Mouse (Mus musculus): ENCODE results near the gene Cmklr1. TPM values are rescaled to one million over a fixed set of nuclear protein-coding genes. Genes with fewer than 3 reads are reported as not detected.

Cmklr1 gene
- polyA plus RNA-seq, 1 experiment from 2014 or later: 2.7 TPM

DNA sequence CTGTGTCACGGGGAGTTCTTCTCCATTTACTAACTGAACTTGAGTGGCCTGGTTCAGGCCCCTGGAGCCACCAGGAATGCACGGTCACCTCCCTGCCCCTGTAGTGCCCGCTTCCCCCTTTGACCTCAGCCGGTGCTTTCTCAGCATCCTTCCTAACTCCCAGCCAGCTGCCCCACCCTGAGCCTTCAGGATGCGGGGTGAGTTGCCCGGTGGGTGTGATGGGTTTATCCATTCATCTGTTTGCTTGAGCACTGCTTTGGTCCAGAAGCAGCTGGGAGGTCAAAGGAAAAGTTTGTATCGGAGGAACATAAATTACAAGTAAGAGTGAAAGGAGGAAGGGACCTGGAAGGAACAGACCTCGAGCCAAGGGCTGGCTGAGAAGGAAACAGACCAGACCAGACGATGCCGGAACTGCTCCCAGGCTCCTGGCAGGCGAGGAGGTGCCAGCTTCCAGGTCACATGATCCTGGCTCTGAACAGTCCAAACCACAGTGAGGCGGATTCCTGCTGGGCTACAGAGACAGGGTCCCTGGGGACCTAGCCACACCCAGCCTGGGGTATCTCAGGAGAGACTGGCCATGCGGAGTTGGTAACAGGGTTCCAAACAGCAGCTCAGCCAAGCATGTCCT, 16.1 kb downstream of the Cmklr1 start:
- DNase-seq (ENCODE audit: low spot score): peak; percentile 53
- Histone ChIP-seq H3K27ac (replicated peaks; ENCODE audit: low read depth, low read length) (peak overlapping the region; percentile 37), H3K4me2 (ENCODE audit: low read depth, severe bottlenecking) (no peak overlapping the region), H3K27me3 (ENCODE audit: control insufficient read depth, insufficient read depth, low read length) (no peaks in the 10 kb centered on the region), H3K4me3 (ENCODE audit: low read depth, low read length) (no peak overlapping the region), H3K4me1 (ENCODE audit: control insufficient read depth, insufficient read depth, low read length) (peaks cover 44% of the 10 kb centered on the region), H3K36me3 (ENCODE audit: control insufficient read depth, insufficient read depth, low read length) (no peaks in the 10 kb centered on the region), H3K9me3 (ENCODE audit: control insufficient read depth, low read length) (no peaks in the 10 kb centered on the region), H3K9ac (ENCODE audit: low read length) (no peak overlapping the region)
- 27% methylated on average over 13 of the region's 13 CpGs for WGBS
- ATAC-seq (ENCODE audit: insufficient number of reproducible peaks, low FRiP score, low TSS enrichment, low read depth): peak; percentile 49; the same call in 1 of the 2 replicates

DNA sequence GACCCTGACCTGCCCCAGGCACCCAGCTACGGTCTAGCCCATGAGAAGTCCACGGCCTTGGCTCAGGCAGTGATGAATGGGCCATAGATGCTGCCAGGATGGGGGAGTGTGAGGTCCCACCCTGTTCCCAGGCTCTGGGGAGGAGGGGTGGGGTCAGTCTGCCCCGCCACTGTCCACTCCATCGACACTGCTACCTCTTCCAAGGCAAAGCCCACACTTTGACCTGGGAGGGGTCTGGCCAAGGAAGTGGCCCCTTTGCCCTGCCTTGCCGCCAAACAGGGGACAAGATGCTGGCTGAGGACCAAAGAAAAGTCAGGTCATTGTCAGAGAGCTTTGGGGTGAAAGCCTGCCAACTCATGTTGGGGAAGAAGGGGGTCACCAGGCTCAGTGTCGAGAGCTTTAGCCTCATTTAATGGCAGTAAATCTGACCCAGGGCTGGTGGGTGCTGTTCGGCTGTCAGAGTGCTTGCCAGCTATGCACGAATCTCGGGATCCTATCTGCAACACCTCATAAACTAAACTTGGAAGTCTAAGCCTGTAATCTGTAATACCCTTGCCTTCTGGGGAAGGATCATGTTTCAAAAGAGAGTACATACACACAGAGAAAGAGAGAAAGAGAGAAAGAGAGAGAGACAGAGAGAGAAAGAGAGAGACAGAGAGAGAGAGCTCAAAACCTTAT, 17.1 kb downstream of the Cmklr1 start:
- Histone ChIP-seq H3K4me1 (ENCODE audit: control insufficient read depth, insufficient read depth, low read length) (peaks cover 47% of the 10 kb centered on the region), H3K9ac (ENCODE audit: low read length) (no peak overlapping the region), H3K4me2 (ENCODE audit: low read depth, severe bottlenecking) (peak overlapping the region; percentile 11; the same call in 1 of the 2 replicates), H3K36me3 (ENCODE audit: control insufficient read depth, insufficient read depth, low read length) (no peaks in the 10 kb centered on the region), H3K4me3 (ENCODE audit: low read depth, low read length) (no peak overlapping the region), H3K27ac (replicated peaks; ENCODE audit: low read depth, low read length) (peak overlapping the region; percentile 59), H3K27me3 (ENCODE audit: control insufficient read depth, insufficient read depth, low read length) (no peaks in the 10 kb centered on the region), H3K9me3 (ENCODE audit: control insufficient read depth, low read length) (no peaks in the 10 kb centered on the region)
- 8% methylated on average over 9 of the region's 9 CpGs for WGBS
- DNase-seq (ENCODE audit: low spot score) (no peak), ATAC-seq (ENCODE audit: insufficient number of reproducible peaks, low FRiP score, low TSS enrichment, low read depth) (no peak)

DNA sequence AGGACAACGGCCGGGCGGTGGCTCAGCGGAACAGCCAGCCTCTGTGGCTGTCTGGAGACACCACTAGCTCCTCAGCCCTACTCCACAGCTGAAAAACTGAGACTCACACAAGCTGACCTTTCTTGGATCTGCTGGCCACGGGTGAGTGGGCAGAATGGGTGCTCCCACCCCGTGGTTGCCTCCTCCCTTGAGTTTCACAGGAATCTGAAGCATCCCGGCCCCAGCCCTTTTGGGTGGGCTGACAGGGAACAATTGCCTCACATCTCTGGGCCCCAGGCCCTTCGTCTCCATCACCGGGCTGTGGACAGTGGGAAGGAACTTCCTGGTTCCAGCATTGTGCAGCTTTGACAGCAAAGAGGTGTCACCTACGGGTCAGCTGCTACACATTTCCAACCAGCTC, 20.1 kb downstream of the Cmklr1 start:
- Histone ChIP-seq H3K4me3 (ENCODE audit: low read depth, low read length) (no peak overlapping the region), H3K27me3 (ENCODE audit: control insufficient read depth, insufficient read depth, low read length) (no peaks in the 10 kb centered on the region), H3K27ac (replicated peaks; ENCODE audit: low read depth, low read length) (no peak overlapping the region), H3K36me3 (ENCODE audit: control insufficient read depth, insufficient read depth, low read length) (no peaks in the 10 kb centered on the region), H3K4me1 (ENCODE audit: control insufficient read depth, insufficient read depth, low read length) (peaks cover 63% of the 10 kb centered on the region), H3K9ac (ENCODE audit: low read length) (no peak overlapping the region), H3K9me3 (ENCODE audit: control insufficient read depth, low read length) (no peaks in the 10 kb centered on the region), H3K4me2 (ENCODE audit: low read depth, severe bottlenecking) (no peak overlapping the region)
- DNase-seq (ENCODE audit: low spot score) (no peak), ATAC-seq (ENCODE audit: insufficient number of reproducible peaks, low FRiP score, low TSS enrichment, low read depth) (no peak)
- 75% methylated on average over 10 of the region's 10 CpGs for WGBS

DNA sequence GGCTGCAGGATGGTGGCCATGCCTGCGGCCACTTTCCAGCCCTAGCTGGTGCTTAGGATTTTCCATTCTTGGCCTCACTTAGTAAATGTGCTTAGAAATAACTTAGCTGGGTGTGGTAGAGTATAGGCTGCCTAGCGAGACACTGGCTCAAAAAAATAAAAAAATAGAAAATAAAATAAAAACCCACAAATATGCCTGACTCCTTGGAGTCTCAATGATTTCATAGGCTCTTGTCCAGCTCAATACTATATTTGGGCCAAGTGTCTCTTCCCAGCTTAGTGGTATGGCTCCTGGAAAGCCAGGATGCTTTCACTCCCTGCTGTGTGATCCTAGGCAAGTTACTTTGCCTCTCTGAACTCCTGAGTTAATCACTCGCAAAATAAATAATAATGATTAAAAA, 21.0 kb downstream of the Cmklr1 start:
- peaks cover 54% of the 10 kb centered on the region for H3K4me1 ChIP-seq (ENCODE audit: control insufficient read depth, insufficient read depth, low read length)
- no peak for DNase-seq (ENCODE audit: low spot score)

DNA sequence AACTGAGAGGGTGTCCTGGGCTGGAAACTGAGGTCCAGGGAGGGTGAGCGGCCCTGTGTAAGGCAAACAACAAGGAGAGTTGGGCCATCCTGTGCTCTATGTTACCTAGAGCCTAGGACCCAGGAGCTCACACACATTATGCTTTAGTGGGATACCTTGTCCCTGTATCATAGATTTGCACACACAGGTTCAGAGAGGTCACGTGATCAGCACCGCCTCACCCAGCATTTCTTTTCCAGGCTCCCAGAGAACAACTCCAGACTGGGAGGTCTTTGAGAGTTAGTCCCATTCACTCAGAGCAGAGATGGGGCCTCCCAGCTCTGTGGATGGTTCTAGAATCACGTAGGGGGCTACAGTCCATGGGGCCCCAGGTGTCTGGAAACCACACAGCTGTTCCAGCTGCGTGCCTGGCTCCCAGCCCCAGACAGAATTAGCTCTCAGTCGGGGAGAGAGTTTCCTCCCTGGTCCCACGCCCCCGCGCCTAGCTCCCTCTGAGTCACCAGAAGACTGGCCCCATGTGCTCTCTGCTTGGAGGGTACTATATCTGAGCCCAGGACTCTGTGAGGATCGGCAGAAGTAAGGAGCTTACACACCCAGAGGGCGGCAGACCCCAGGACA, 22.3 kb downstream of the Cmklr1 start:
- WGBS: 43% methylated on average over 11 of the region's 11 CpGs
- no peak overlapping the region for H3K4me3 ChIP-seq (ENCODE audit: low read depth, low read length)
- peaks cover 47% of the 10 kb centered on the region for H3K4me1 ChIP-seq (ENCODE audit: control insufficient read depth, insufficient read depth, low read length)
- no peaks in the 10 kb centered on the region for H3K36me3 ChIP-seq (ENCODE audit: control insufficient read depth, insufficient read depth, low read length)
- no peak overlapping the region for H3K9ac ChIP-seq (ENCODE audit: low read length)
- no peaks in the 10 kb centered on the region for H3K9me3 ChIP-seq (ENCODE audit: control insufficient read depth, low read length)
- no peak overlapping the region; the same call in 1 of the 2 replicates for H3K27ac ChIP-seq (replicated peaks; ENCODE audit: low read depth, low read length)
- DNase-seq (ENCODE audit: low spot score) (no peak), ATAC-seq (ENCODE audit: insufficient number of reproducible peaks, low FRiP score, low TSS enrichment, low read depth) (no peak)
- no peaks in the 10 kb centered on the region for H3K27me3 ChIP-seq (ENCODE audit: control insufficient read depth, insufficient read depth, low read length)
- H3K4me2 ChIP-seq (ENCODE audit: low read depth, severe bottlenecking): no peak overlapping the region

More for the DNA sequence above, 21.0 kb downstream of the Cmklr1 start:
- H3K4me3 ChIP-seq (ENCODE audit: low read depth, low read length): no peak overlapping the region
- H3K27me3 ChIP-seq (ENCODE audit: control insufficient read depth, insufficient read depth, low read length): no peaks in the 10 kb centered on the region
- no peak overlapping the region for H3K9ac ChIP-seq (ENCODE audit: low read length)
- no peaks in the 10 kb centered on the region for H3K9me3 ChIP-seq (ENCODE audit: control insufficient read depth, low read length)
- no peak overlapping the region for H3K27ac ChIP-seq (replicated peaks; ENCODE audit: low read depth, low read length)
- ATAC-seq (ENCODE audit: insufficient number of reproducible peaks, low FRiP score, low TSS enrichment, low read depth): no peak
- no peaks in the 10 kb centered on the region for H3K36me3 ChIP-seq (ENCODE audit: control insufficient read depth, insufficient read depth, low read length)
- no peak overlapping the region for H3K4me2 ChIP-seq (ENCODE audit: low read depth, severe bottlenecking)
- WGBS: 91% methylated on average over 3 of the region's 3 CpGs

DNA sequence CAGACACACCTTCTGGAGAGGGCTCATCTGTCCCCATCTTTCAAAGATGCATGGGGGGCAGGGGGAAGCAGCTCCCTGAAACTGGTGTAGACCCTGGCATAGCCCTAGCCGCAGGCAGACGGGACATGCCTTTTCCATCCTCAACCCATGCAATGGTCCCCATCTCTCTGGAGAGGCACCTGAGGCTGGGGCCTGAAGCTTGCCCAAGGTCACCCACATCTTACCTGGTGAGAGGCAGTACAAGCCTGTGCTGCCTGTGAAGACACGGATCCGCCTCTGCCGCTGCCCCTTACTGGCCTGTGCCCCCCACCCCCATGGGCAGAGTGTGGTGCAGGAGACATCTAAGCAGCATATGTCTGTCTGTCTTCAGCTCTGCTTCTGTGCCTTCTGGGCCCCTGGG, 23.2 kb downstream of the Cmklr1 start:
- Histone ChIP-seq H3K4me3 (ENCODE audit: low read depth, low read length) (no peak overlapping the region), H3K27me3 (ENCODE audit: control insufficient read depth, insufficient read depth, low read length) (no peaks in the 10 kb centered on the region), H3K36me3 (ENCODE audit: control insufficient read depth, insufficient read depth, low read length) (no peaks in the 10 kb centered on the region), H3K27ac (replicated peaks; ENCODE audit: low read depth, low read length) (no peak overlapping the region), H3K9ac (ENCODE audit: low read length) (no peak overlapping the region), H3K4me2 (ENCODE audit: low read depth, severe bottlenecking) (no peak overlapping the region), H3K4me1 (ENCODE audit: control insufficient read depth, insufficient read depth, low read length) (peaks cover 38% of the 10 kb centered on the region), H3K9me3 (ENCODE audit: control insufficient read depth, low read length) (no peaks in the 10 kb centered on the region)
- WGBS: 76% methylated on average over 5 of the region's 5 CpGs
- DNase-seq (ENCODE audit: low spot score): no peak
- no peak for ATAC-seq (ENCODE audit: insufficient number of reproducible peaks, low FRiP score, low TSS enrichment, low read depth)

DNA sequence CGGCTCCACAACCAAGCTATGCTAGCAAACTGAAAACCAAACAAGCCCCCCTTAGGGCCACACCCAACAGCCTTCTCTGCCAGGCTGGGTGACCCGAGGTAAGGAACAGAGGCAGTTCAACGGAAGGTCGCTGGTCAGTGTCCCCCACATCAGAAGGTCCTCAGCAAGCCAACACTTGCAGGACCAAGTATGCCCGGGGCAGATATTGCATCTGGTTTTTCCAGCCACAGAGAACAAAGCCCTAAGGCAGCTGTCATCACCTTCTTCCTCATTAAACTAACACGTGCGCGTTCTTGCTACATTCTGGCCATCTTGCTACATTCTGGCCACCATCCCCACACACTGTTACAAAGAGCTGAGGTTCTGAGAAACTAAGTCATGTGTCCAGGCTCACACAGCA, 23.9 kb downstream of the Cmklr1 start:
- Histone ChIP-seq H3K36me3 (ENCODE audit: control insufficient read depth, insufficient read depth, low read length) (no peaks in the 10 kb centered on the region), H3K9ac (ENCODE audit: low read length) (no peak overlapping the region), H3K4me3 (ENCODE audit: low read depth, low read length) (no peak overlapping the region), H3K9me3 (ENCODE audit: control insufficient read depth, low read length) (no peaks in the 10 kb centered on the region), H3K27ac (replicated peaks; ENCODE audit: low read depth, low read length) (0 out of 2 replicates have a peak overlapping the region, but pooled peaks have one; percentile 2), H3K4me1 (ENCODE audit: control insufficient read depth, insufficient read depth, low read length) (peaks cover 37% of the 10 kb centered on the region), H3K4me2 (ENCODE audit: low read depth, severe bottlenecking) (no peak overlapping the region), H3K27me3 (ENCODE audit: control insufficient read depth, insufficient read depth, low read length) (no peaks in the 10 kb centered on the region)
- DNase-seq (ENCODE audit: low spot score): peak; percentile 54
- no peak for ATAC-seq (ENCODE audit: insufficient number of reproducible peaks, low FRiP score, low TSS enrichment, low read depth)
- WGBS: 43% methylated on average over 8 of the region's 8 CpGs

DNA sequence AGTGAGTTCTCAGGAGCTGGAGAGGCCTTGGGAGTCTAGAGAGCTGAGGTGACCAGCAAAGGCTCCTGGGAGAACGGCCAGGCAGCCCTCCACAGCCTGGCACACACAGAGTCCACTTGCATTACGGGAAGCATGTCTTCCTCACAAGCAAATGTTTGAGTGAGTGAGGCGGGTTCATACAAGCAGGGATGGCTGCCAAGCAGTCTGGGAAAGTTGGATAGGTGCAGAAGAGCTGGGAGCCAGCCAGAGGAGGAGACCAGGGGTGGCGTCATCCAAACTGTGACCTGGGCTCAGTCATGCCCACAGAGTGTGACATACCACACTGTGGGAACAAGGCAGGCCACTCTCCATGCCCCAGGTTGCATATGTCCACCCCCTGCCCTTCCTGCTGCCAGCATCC, 25.2 kb downstream of the Cmklr1 start:
- Histone ChIP-seq H3K4me1 (ENCODE audit: control insufficient read depth, insufficient read depth, low read length) (peaks cover 29% of the 10 kb centered on the region), H3K27ac (replicated peaks; ENCODE audit: low read depth, low read length) (no peak overlapping the region), H3K9me3 (ENCODE audit: control insufficient read depth, low read length) (no peaks in the 10 kb centered on the region), H3K27me3 (ENCODE audit: control insufficient read depth, insufficient read depth, low read length) (no peaks in the 10 kb centered on the region), H3K36me3 (ENCODE audit: control insufficient read depth, insufficient read depth, low read length) (no peaks in the 10 kb centered on the region), H3K4me3 (ENCODE audit: low read depth, low read length) (no peak overlapping the region), H3K4me2 (ENCODE audit: low read depth, severe bottlenecking) (no peak overlapping the region), H3K9ac (ENCODE audit: low read length) (no peak overlapping the region)
- 79% methylated on average over 4 of the region's 4 CpGs for WGBS
- ATAC-seq (ENCODE audit: insufficient number of reproducible peaks, low FRiP score, low TSS enrichment, low read depth) (no peak), DNase-seq (ENCODE audit: low spot score) (no peak)
